Mouse (Mus musculus): ENCODE results near the gene Ptprcap.
A peak's percentile ranks its signal among the peaks of the same experiment; 100 is the strongest.

Ptprcap gene

GRCm38 (mm10) chr19:4166678-4167476 lies 13.5 kb downstream of the Ptprcap start:
- no peak for DNase-seq (ENCODE audit: low spot score in 2 of 2)

GRCm38 (mm10) chr19:4169378-4169784 lies 16.0 kb downstream of the Ptprcap start:
- DNase-seq (ENCODE audit: low spot score in 2 of 2) = peak; percentile 99 to 100

GRCm38 (mm10) chr19:4169810-4170209 lies 16.4 kb downstream of the Ptprcap start:
- no peak for DNase-seq (ENCODE audit: low spot score in 2 of 2)

DNA sequence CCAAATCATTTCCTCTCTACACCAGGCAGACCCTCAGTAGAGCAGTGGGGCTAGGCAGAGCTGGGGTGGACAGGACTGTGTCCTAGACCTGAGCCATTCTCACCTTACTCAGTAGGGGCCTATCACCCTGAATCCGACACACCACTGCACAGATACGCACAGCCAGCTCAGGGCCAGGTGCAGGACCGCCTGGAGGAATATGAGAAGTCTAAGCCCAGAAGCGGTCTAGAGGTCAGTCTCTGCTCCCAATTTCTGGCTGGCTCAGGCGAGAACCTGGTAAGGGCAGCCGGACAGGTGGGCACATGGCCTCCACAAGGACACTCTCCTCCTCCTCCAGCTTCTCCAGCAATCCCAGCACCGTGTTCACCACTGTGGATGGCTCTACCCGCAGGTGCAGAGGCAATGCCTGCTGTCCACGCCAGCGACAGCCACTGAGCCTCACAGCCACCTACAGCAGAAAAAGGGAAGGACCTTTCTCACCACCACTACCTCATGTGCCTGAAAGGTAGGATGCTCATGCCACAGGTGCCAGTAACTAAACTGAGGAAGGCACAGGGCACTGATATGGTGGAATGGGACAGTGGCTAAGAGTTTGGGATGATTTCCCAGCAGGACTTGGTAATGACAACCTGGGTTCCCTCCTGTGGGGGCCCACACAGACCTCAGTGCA lies 17.5 kb downstream of the Ptprcap start:
- no peak for DNase-seq (ENCODE audit: low spot score in 2 of 2)

- DNase-seq (ENCODE audit: low spot score in 2 of 2) = no peak
Observed at GRCm38 (mm10) chr19:4171393-4172290, 18.2 kb downstream of the Ptprcap start.

GRCm38 (mm10) chr19:4172925-4173324 lies 19.5 kb downstream of the Ptprcap start:
- no peak for DNase-seq (ENCODE audit: low spot score in 2 of 2)

DNA sequence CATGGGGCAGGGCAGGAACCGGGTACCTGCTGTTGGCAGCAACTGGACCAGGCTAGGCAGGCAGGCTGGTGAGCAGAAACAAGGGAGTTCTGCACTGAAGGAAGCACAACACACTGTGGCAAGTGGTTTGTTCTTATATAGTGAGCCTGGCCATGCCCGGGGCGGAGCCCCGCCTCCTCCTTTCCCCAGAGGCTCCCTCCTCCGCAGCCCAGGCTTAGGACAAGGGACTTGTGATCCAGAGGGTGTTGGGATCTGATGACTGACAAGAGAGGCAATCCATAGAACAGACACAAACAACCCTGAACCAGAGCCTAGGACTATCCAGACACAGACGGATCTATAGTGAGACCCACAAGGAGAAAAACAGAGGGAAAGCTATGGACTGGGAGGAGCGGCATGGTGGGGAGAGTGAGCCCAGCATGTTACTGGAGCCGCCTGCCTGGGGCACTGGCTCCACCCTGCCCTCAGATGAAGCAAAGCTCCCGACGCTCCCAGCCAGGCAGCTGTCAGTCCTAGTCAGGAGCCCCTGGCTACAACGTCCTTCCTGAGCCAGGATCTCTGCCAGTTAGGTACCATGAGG lies 22.1 kb downstream of the Ptprcap start, which contains the start of gene Carns1:
TSS of gene Carns1 (minus strand) at position 112 of the 580 bp plus-strand sequence.
- DNase-seq (ENCODE audit: low spot score in 2 of 2) = no peak

GRCm38 (mm10) chr19:4180411-4180810 lies 27.0 kb downstream of the Ptprcap start:
- DNase-seq (ENCODE audit: low spot score in 2 of 2) = no peak

DNA sequence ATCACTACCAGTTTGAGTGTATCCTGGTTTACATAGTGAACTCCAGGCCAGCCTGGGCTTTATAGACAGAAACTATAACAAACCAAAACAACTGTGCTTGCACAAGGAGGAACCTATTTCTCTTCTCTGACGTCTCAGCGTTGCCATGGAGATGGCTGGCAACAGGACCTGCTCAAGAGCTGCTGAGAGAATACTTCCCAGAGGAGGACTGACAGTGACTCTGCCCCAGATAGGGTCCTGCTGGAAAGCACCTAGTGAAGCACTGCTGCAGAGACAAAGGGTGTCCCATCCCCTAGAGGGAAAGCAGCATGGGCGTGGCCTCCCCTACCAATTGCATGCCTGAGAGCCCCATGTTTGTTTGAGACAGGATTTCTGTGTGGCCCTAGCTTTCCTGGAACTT lies 28.5 kb downstream of the Ptprcap start:
- DNase-seq (ENCODE audit: low spot score in 2 of 2) = peak; percentile 62 to 64

DNA sequence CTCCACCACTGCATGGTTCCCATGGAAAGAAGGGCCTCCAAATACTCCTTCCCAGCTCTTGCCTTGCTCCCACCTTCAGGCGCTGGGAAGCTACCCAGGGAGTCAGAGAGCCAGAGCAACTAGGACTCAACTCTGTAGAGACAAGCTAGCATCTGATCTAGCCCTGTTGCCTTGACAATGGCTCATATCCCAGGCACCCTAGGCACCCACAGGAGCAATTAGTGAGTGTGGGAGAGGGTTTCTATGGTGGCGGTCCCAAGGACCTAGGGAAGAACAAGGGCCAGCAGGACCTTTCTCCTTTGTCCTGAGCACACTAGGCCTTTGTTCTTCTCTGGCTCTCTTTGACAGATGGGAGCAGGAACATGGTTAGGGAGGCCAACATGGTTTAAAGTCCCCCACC lies 30.3 kb downstream of the Ptprcap start:
- DNase-seq (ENCODE audit: low spot score in 2 of 2) = no peak

DNA sequence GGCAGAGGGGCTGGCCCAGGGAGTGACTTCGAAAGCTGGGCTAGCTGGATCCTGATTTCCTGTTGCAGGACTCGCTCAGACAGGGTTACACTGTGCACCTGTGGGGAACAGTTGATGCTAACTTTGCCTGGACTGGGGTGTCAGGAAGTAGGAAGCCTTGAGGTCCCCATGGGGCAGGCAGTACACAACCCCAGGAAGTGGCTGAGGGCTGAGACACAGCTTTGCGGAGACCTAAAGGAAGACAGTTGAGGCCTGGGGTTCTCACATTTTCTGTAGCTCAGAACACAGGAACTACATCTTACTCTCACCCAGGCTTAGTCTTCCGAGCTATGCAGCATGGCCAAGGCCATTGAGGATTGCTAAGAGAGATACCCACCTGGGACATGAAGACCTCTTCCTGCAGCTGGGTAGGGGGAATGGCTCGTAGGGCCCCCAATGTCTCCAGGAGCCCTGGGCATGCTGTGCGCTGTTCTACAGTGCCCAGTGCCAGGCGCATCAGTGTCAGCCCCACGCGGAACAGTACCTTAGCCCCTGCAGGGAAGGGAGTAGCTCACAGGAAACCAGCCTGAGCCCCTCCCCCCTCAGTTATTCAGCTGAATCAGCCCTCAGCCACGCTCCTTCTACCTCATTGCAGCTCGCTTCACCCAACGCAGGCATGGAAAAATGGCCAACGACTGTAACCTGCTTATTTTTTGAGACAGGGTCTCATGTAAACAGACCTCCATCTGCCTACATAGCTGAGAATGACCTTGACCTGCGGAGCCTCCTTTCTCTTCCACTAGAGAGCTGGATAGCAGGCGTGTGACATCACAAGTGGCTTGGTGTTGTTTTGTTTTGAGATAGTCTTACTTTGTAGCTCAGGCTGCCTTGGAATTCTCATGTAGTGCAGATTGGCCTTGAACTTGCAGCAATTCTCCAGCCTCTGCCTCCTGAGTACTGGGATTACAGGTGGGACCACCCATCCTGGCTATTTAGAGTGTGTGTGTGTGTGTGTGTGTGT lies 31.9 kb downstream of the Ptprcap start:
- no peak for DNase-seq (ENCODE audit: low spot score in 2 of 2)

- DNase-seq (ENCODE audit: low spot score in 2 of 2) = no peak
Observed at GRCm38 (mm10) chr19:4187303-4187702, 33.9 kb downstream of the Ptprcap start.

- no peak for DNase-seq (ENCODE audit: low spot score in 2 of 2)
Observed at GRCm38 (mm10) chr19:4189051-4189620, 35.7 kb downstream of the Ptprcap start.

GRCm38 (mm10) chr19:4190831-4191334 lies 37.5 kb downstream of the Ptprcap start, which contains the start of gene Tbc1d10c:
Tbc1d10c (minus strand) TSS chr19:4191284.
- no peak for DNase-seq (ENCODE audit: low spot score in 2 of 2)

GRCm38 (mm10) chr19:4191528-4192250 lies 38.3 kb downstream of the Ptprcap start, which contains the start of gene Ppp1ca:
Ppp1ca (plus strand) TSS chr19:4192065.
- DNase-seq (ENCODE audit: low spot score in 2 of 2) = peak; percentile 75 to 85

GRCm38 (mm10) chr19:4192251-4192985 lies 39.0 kb downstream of the Ptprcap start:
- DNase-seq (ENCODE audit: low spot score in 2 of 2) = no peak

- no peak for DNase-seq (ENCODE audit: low spot score in 2 of 2)
Observed at GRCm38 (mm10) chr19:4193129-4193528, 39.7 kb downstream of the Ptprcap start.

- no peak for DNase-seq (ENCODE audit: low spot score in 2 of 2)
Observed at GRCm38 (mm10) chr19:4194021-4194724, 40.8 kb downstream of the Ptprcap start.
